Mouse (Mus musculus) skeletal muscle tissue, adult 2 months (tissue): ENCODE results near the gene Il27ra.

Experiments used
- DNase-seq: peaks from one replicate; pipeline ENCODE4 v3.0.0-alpha.2; 2012; ENCODE audit warnings: low read depth, low spot score

Gene Il27ra

GRCm38 (mm10) chr8:84042066-84042947 lies at the start of gene Il27ra:
Gene Il27ra, minus strand, starts transcription at chr8:84042589.
- peak; percentile 57 for DNase-seq

GRCm38 (mm10) chr8:84090585-84090984 lies 48.2 kb upstream of the Il27ra start:
- no peak for DNase-seq

GRCm38 (mm10) chr8:84089277-84089676 lies 46.9 kb upstream of the Il27ra start:
- DNase-seq = no peak

GRCm38 (mm10) chr8:84087821-84088220 lies 45.4 kb upstream of the Il27ra start:
- DNase-seq = no peak

GRCm38 (mm10) chr8:84087156-84087555 lies 44.8 kb upstream of the Il27ra start:
- DNase-seq = no peak

- no peak for DNase-seq
Observed at GRCm38 (mm10) chr8:84084341-84085115, 42.1 kb upstream of the Il27ra start.

GRCm38 (mm10) chr8:84083829-84084241 lies 41.4 kb upstream of the Il27ra start:
- DNase-seq = peak; percentile 67

- DNase-seq = no peak
Observed at GRCm38 (mm10) chr8:84079206-84079605, 36.8 kb upstream of the Il27ra start.

- DNase-seq = peak; percentile 66
Observed at GRCm38 (mm10) chr8:84076849-84077248, 34.5 kb upstream of the Il27ra start.

- no peak for DNase-seq
Observed at GRCm38 (mm10) chr8:84076412-84076811, 34.0 kb upstream of the Il27ra start.

- no peak for DNase-seq
Observed at GRCm38 (mm10) chr8:84073230-84073976, 31.0 kb upstream of the Il27ra start.

- no peak for DNase-seq
Observed at GRCm38 (mm10) chr8:84072321-84072720, 29.9 kb upstream of the Il27ra start.

- no peak for DNase-seq
Observed at GRCm38 (mm10) chr8:84071921-84072320, 29.5 kb upstream of the Il27ra start.

GRCm38 (mm10) chr8:84070667-84071066 lies 28.3 kb upstream of the Il27ra start:
- DNase-seq = peak; percentile 54

- no peak for DNase-seq
Observed at GRCm38 (mm10) chr8:84070241-84070640, 27.9 kb upstream of the Il27ra start.

GRCm38 (mm10) chr8:84069750-84070149 lies 27.4 kb upstream of the Il27ra start:
- no peak for DNase-seq

- no peak for DNase-seq
Observed at GRCm38 (mm10) chr8:84069169-84069568, 26.8 kb upstream of the Il27ra start.

- DNase-seq = no peak
Observed at GRCm38 (mm10) chr8:84068316-84069035, 26.1 kb upstream of the Il27ra start.

GRCm38 (mm10) chr8:84067911-84068310 lies 25.5 kb upstream of the Il27ra start:
- DNase-seq = no peak

GRCm38 (mm10) chr8:84067047-84067573 lies 24.7 kb upstream of the Il27ra start:
- DNase-seq = peak; percentile 89
